19 mouse cellular contexts compared by ENCODE assay signal in the genomic region with DNA sequence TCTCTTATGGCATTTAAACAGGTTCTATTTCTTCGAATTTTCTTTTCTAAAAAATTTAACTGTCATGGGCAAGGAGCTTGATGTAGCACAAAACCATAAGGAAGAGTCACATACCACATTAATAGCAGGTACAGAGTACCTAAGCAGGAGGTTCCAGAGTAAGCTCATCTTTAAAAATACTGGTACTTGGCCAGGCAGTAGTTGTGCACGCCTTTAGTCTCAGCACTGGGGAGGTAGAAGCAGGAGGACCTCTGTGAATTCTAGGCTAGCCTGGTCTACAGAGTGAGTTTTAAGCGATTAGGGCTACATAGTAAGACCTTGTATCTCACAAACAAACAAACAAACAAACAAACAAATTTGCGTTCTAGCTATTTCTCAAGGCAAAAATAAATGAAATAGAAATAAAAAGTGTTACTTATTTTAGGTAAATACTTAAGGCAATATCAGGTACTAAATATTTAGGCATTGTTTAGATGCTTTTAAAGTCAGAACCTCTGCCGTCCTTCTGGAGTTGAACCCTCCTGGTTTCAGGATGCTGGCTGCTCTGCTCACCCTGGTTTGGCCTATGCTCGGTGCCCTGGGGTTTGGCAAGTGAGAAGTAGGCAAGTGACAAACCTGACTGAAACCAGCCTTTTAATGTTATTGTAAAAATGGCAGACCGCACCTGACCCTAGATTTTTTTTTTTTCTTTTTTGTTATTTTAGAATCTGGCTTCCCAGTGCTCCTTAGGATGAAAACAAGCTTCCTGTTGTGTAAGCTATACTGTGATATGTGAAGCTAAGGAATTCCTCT.
DNase-seq lines count a peak whose midpoint lies in the region; ATAC-seq and TF ChIP-seq lines count a peak whose summit lies in the region.
"Had no signal": no experiment of that assay in that cellular context is flagged by ENCODE, and none has a peak within 500 bp of the region (broad histone marks: within the 10 kb centered on the region; RNA-seq: fewer than 3 reads in every experiment).

No protein-coding gene starts in this region.

- 83% methylated on average over 7 of the region's 7 CpGs for WGBS in stomach, embryonic 15.5 days
- 80% methylated on average over 7 of the region's 7 CpGs for WGBS in stomach, postnatal 0 days
- 91% methylated on average over 7 of the region's 7 CpGs for WGBS in kidney, embryonic 16.5 days

- H3K9ac ChIP-seq in stomach, embryonic 15.5 days = no peak overlapping the region
- no peak overlapping the region for H3K9ac ChIP-seq in stomach, postnatal 0 days (ENCODE audit: low read length)
- H3K9ac ChIP-seq in kidney, embryonic 16.5 days (replicated peaks; ENCODE audit: low read length) = no peak overlapping the region
- H3K9ac ChIP-seq: embryonic facial prominence, embryonic 15.5 days; forebrain, embryonic 15.5 days; heart, embryonic 13.5 days; hindbrain, embryonic 13.5 days had no signal

- peak overlapping the region; percentile 77; the same call in 1 of the 2 replicates for H3K27ac ChIP-seq in gastrocnemius, adult 2 months
- peak overlapping the region; percentile 90; the same call in 1 of the 2 replicates for H3K27ac ChIP-seq in left cerebral cortex, adult 2 months
- H3K27ac ChIP-seq in stomach, embryonic 15.5 days = peak overlapping the region; percentile 18; the same call in 1 of the 2 replicates
- no peak overlapping the region for H3K27ac ChIP-seq in stomach, postnatal 0 days (replicated peaks)
- no peak overlapping the region for H3K27ac ChIP-seq in kidney, embryonic 16.5 days (ENCODE audit: low read length)
- H3K27ac ChIP-seq: forebrain, embryonic 15.5 days; hindbrain, embryonic 13.5 days; hindbrain, postnatal 0 days had no signal

- DNase-seq in gastrocnemius, adult 2 months = no peak
- DNase-seq in gastrocnemius, postnatal 25 days = no peak
- DNase-seq in left cerebral cortex, adult 2 months (ENCODE audit: extremely low spot score in 1 of 2, low spot score in 2 of 2) = no peak
- no peak for DNase-seq in left cerebral cortex, adult 8-10 months (ENCODE audit: low spot score in 2 of 2)
- DNase-seq in stomach, postnatal 0 days (ENCODE audit: low spot score) = no peak
- no peak for DNase-seq in kidney, adult 8-10 months
- DNase-seq: adrenal gland, adult 8-10 months; cerebellum, adult 11 months; cerebellum, adult 8-10 months; cerebellum, postnatal 14 days; embryo, embryonic 11 days had no signal

- TF ChIP-seq EP300 in stomach, postnatal 0 days (optimal IDR thresholded peaks at IDR 0.05) = no peak

- intact Hi-C loops in gastrocnemius, adult 2 months (cut with DNase I) = no loop called here
- intact Hi-C loops in left cerebral cortex, adult 2 months (cut with DNase I) = loop anchor here (10.0 kb wide), 1 partner anchor 436 kb away; the partner anchor contains the start of gene Pds5b

- no peaks in the 10 kb centered on the region for H3K27me3 ChIP-seq in stomach, embryonic 15.5 days (replicated peaks)
- H3K27me3 ChIP-seq in stomach, postnatal 0 days (ENCODE audit: control insufficient read depth, insufficient read depth, low read length) = no peaks in the 10 kb centered on the region
- no peaks in the 10 kb centered on the region for H3K27me3 ChIP-seq in kidney, embryonic 16.5 days (ENCODE audit: insufficient read depth, low read length)
- H3K27me3 ChIP-seq: embryonic facial prominence, embryonic 15.5 days; forebrain, embryonic 15.5 days; heart, embryonic 13.5 days; hindbrain, embryonic 13.5 days had no signal

- no peak overlapping the region for H3K4me2 ChIP-seq in stomach, embryonic 15.5 days
- no peak overlapping the region for H3K4me2 ChIP-seq in stomach, postnatal 0 days (replicated peaks; ENCODE audit: low read depth)
- no peak overlapping the region for H3K4me2 ChIP-seq in kidney, embryonic 16.5 days (replicated peaks; ENCODE audit: low read depth, low read length)
- H3K4me2 ChIP-seq: embryonic facial prominence, embryonic 15.5 days; forebrain, embryonic 15.5 days; heart, embryonic 13.5 days; hindbrain, embryonic 13.5 days had no signal

- no peak for ATAC-seq in stomach, embryonic 15.5 days (ENCODE audit: insufficient read depth, low FRiP score, low read depth)
- no peak for ATAC-seq in stomach, postnatal 0 days (ENCODE audit: low FRiP score, low TSS enrichment)
- no peak for ATAC-seq in kidney, embryonic 16.5 days (ENCODE audit: low FRiP score, low TSS enrichment)
- ATAC-seq: forebrain, embryonic 15.5 days; hindbrain, postnatal 0 days had no signal

- H3K4me3 ChIP-seq in gastrocnemius, adult 2 months = no peak overlapping the region; the same call in 1 of the 2 replicates
- no peak overlapping the region for H3K4me3 ChIP-seq in left cerebral cortex, adult 2 months
- no peak overlapping the region for H3K4me3 ChIP-seq in stomach, embryonic 15.5 days (replicated peaks)
- no peak overlapping the region for H3K4me3 ChIP-seq in stomach, postnatal 0 days (ENCODE audit: low read depth, low read length)
- no peak overlapping the region for H3K4me3 ChIP-seq in kidney, embryonic 16.5 days (ENCODE audit: low read length)
- H3K4me3 ChIP-seq: embryonic facial prominence, embryonic 15.5 days; forebrain, embryonic 15.5 days; heart, embryonic 13.5 days; hindbrain, embryonic 13.5 days had no signal

- no peaks in the 10 kb centered on the region for H3K9me3 ChIP-seq in stomach, embryonic 15.5 days
- no peaks in the 10 kb centered on the region for H3K9me3 ChIP-seq in stomach, postnatal 0 days (ENCODE audit: control insufficient read depth, low read length)
- H3K9me3 ChIP-seq in kidney, embryonic 16.5 days (ENCODE audit: low read length) = no peaks in the 10 kb centered on the region
- H3K9me3 ChIP-seq: embryonic facial prominence, embryonic 15.5 days; forebrain, embryonic 15.5 days; heart, embryonic 13.5 days; hindbrain, embryonic 13.5 days had no signal

- TF ChIP-seq CTCF in gastrocnemius, adult 2 months (IDR thresholded peaks at IDR 0.05) = no peak
- TF ChIP-seq CTCF in left cerebral cortex, adult 2 months (IDR thresholded peaks at IDR 0.05) = no peak
- TF ChIP-seq CTCF in stomach, postnatal 0 days (IDR thresholded peaks at IDR 0.05; ENCODE audit: low read depth) = no peak

- peaks cover 15% of the 10 kb centered on the region; the same call in 1 of the 2 replicates for H3K4me1 ChIP-seq in stomach, embryonic 15.5 days
- 0 out of 2 replicates have a peak, but pooled peaks cover 2% of the 10 kb centered on the region for H3K4me1 ChIP-seq in stomach, postnatal 0 days (replicated peaks; ENCODE audit: control insufficient read depth, insufficient read depth)
- H3K4me1 ChIP-seq in kidney, embryonic 16.5 days (ENCODE audit: insufficient read depth, low read length) = peaks cover 12% of the 10 kb centered on the region
- H3K4me1 ChIP-seq: forebrain, embryonic 15.5 days had no signal

- H3K36me3 ChIP-seq in stomach, embryonic 15.5 days = no peaks in the 10 kb centered on the region
- no peaks in the 10 kb centered on the region for H3K36me3 ChIP-seq in stomach, postnatal 0 days (ENCODE audit: control insufficient read depth, insufficient read depth, low read length)
- H3K36me3 ChIP-seq in kidney, embryonic 16.5 days (ENCODE audit: insufficient read depth, low read length) = no peaks in the 10 kb centered on the region
- H3K36me3 ChIP-seq: embryonic facial prominence, embryonic 15.5 days; forebrain, embryonic 15.5 days; G1E; heart, embryonic 13.5 days; hindbrain, embryonic 13.5 days had no signal

Comparison
In these comparisons a context has a peak if more than half of its experiments do, and no peak if none do; other contexts are left out.
1. H3K27ac ChIP-seq: peak in gastrocnemius, adult 2 months (single experiment), left cerebral cortex, adult 2 months (single experiment) and stomach, embryonic 15.5 days (single experiment); none in stomach, postnatal 0 days (single experiment) and kidney, embryonic 16.5 days (single experiment).